Mouse (Mus musculus) liver, adult 2 months (tissue): ENCODE results near the gene Aox2.

ENCODE experiments used
- CTCF ChIP-seq: fragments of 200-500 bp; IDR thresholded peaks from 2 replicates; pipeline ENCODE4 v1.5.1; 2011; ENCODE audit warnings: low read depth, low read length, control low read depth
- POLR2A ChIP-seq: fragments of 200-500 bp; IDR thresholded peaks from 2 replicates; pipeline ENCODE4 v1.6.1; 2011; ENCODE audit warnings: low read length, control low read depth; ENCODE audit not compliant: insufficient read depth; ENCODE audit errors: extremely low read depth

- TF ChIP-seq POLR2A (no peak), CTCF (no peak)
Measured at GRCm38 (mm10) chr1:58303726-58304125, 25.6 kb downstream of the Aox2 start.
